Mouse (Mus musculus) intestine, embryonic 15.5 days (tissue): Measurements from ENCODE around the gene Cntn5. TPM values are rescaled to one million over a fixed set of nuclear protein-coding genes. Genes with fewer than 3 reads are reported as not detected.

Source experiments
- ATAC-seq: fragments of 200-750 bp; cut with Nextera tagmentation; 2 replicates; pipeline ENCODE4 v1.8.0; 2017; ENCODE audit warnings: moderate TSS enrichment, moderate library complexity
- H3K27ac ChIP-seq: fragments of 300-500 bp; sonication (generic); 2 replicates; pipeline ENCODE4 v1.5.1; 2015; ENCODE audit warnings: mild to moderate bottlenecking, inconsistent platforms
- H3K27me3 ChIP-seq: fragments of 300-500 bp; sonication (generic); replicated peaks from 2 replicates; pipeline ENCODE4 v1.6.1; 2015; ENCODE audit warnings: inconsistent platforms
- H3K36me3 ChIP-seq: fragments of 300-500 bp; sonication (generic); 2 replicates; pipeline ENCODE4 v1.6.1; 2015; ENCODE audit warnings: inconsistent platforms
- H3K4me1 ChIP-seq: fragments of 300-500 bp; sonication (generic); replicated peaks from 2 replicates; pipeline ENCODE4 v1.6.1; 2015; ENCODE audit warnings: inconsistent platforms
- H3K4me2 ChIP-seq: fragments of 300-500 bp; sonication (generic); replicated peaks from 2 replicates; pipeline ENCODE4 v1.6.1; 2015; ENCODE audit warnings: mild to moderate bottlenecking, inconsistent platforms
- H3K4me3 ChIP-seq: fragments of 300-500 bp; sonication (generic); replicated peaks from 2 replicates; pipeline ENCODE4 v1.5.1; 2015; ENCODE audit warnings: inconsistent platforms
- H3K9ac ChIP-seq: fragments of 300-500 bp; sonication (generic); 2 replicates; pipeline ENCODE4 v1.6.1; 2015; ENCODE audit warnings: inconsistent platforms
- H3K9me3 ChIP-seq: fragments of 300-500 bp; sonication (generic); 2 replicates; pipeline ENCODE4 v1.6.1; 2016; ENCODE audit warnings: inconsistent platforms
- WGBS: fragments of 180-500 bp; shearing (Covaris S2); methylation state at CpG from one replicate; pipeline ENCODE4 v1.1.7; 2015; 5-methylcytosine and 5-hydroxymethylcytosine counted together
- polyA plus RNA-seq: library from polyadenylated mRNA; unstranded; fragments of >200 nt; fragmentation: Nextera tagmentation; extraction: Ambion mirVana; gene quantifications from 2 replicates; pipeline ENCODE4 v1.2.1, GENCODE M21; 2015

The Cntn5 gene
- polyA plus RNA-seq, 1 experiment from 2014 or later, result 0.57 TPM

DNA sequence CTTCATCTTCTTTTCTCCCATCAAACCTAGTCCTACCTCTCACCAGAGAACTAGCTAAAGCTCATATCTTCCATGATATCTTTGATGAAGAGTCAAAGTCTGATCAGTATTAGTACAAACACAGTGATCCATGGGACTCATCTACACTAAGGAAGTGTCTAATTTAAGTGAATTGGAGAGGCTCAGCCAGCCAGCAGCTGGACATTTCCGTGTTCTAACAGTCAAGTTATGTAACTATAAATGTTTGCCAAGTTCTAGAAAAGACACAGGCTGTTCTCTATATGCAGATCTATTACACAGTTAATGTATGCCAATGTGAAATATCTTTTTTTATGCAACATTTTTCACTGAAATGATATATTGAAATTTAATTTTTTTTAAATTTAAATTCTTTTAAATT lies 959.7 kb downstream of the Cntn5 start:
- no peaks in the 10 kb centered on the region for H3K4me1 ChIP-seq
- H3K27ac ChIP-seq, result no peak overlapping the region
- ATAC-seq, result no peak
- WGBS, result 51% methylated on average over 1 of the region's 1 CpGs
- no peaks in the 10 kb centered on the region for H3K9me3 ChIP-seq
- no peak overlapping the region for H3K9ac ChIP-seq
- H3K4me3 ChIP-seq, result no peak overlapping the region
- H3K27me3 ChIP-seq, result no peaks in the 10 kb centered on the region
- H3K4me2 ChIP-seq, result no peak overlapping the region
- H3K36me3 ChIP-seq, result no peaks in the 10 kb centered on the region

- Histone ChIP-seq H3K27me3 (no peaks in the 10 kb centered on the region), H3K9me3 (no peaks in the 10 kb centered on the region), H3K4me2 (no peak overlapping the region), H3K36me3 (no peaks in the 10 kb centered on the region), H3K4me3 (no peak overlapping the region), H3K4me1 (no peaks in the 10 kb centered on the region), H3K27ac (no peak overlapping the region), H3K9ac (no peak overlapping the region)
- ATAC-seq, result no peak
- WGBS, result 60% methylated on average over 1 of the region's 1 CpGs
These were observed 966.8 kb downstream of the Cntn5 start for GRCm38 (mm10) chr9:9937444-9938436.

GRCm38 (mm10) chr9:9920580-9920979 lies 984.0 kb downstream of the Cntn5 start:
- WGBS, result 77% methylated on average over 3 of the region's 3 CpGs
- no peak overlapping the region for H3K9ac ChIP-seq
- ATAC-seq, result no peak

GRCm38 (mm10) chr9:9899070-9899469 lies 1005.5 kb downstream of the Cntn5 start:
- H3K36me3 ChIP-seq, result no peaks in the 10 kb centered on the region
- 63% methylated on average over 5 of the region's 5 CpGs for WGBS

More at GRCm38 (mm10) chr9:9920580-9920979, 984.0 kb downstream of the Cntn5 start:
- Histone ChIP-seq H3K27ac (no peak overlapping the region), H3K27me3 (no peaks in the 10 kb centered on the region), H3K36me3 (no peaks in the 10 kb centered on the region), H3K4me3 (no peak overlapping the region), H3K4me2 (no peak overlapping the region), H3K4me1 (no peaks in the 10 kb centered on the region), H3K9me3 (no peaks in the 10 kb centered on the region)

GRCm38 (mm10) chr9:9886210-9886609 lies 1018.4 kb downstream of the Cntn5 start:
- no peak for ATAC-seq
- WGBS, result 79% methylated on average over 6 of the region's 6 CpGs
- H3K27ac ChIP-seq, result no peak overlapping the region
- H3K9ac ChIP-seq, result no peak overlapping the region
- no peaks in the 10 kb centered on the region for H3K27me3 ChIP-seq
- no peaks in the 10 kb centered on the region for H3K36me3 ChIP-seq
- H3K4me1 ChIP-seq, result no peaks in the 10 kb centered on the region
- no peak overlapping the region for H3K4me3 ChIP-seq
- no peak overlapping the region for H3K4me2 ChIP-seq
- H3K9me3 ChIP-seq, result no peaks in the 10 kb centered on the region

More at GRCm38 (mm10) chr9:9899070-9899469, 1005.5 kb downstream of the Cntn5 start:
- no peak overlapping the region for H3K4me3 ChIP-seq
- ATAC-seq, result no peak
- no peaks in the 10 kb centered on the region for H3K4me1 ChIP-seq
- H3K9ac ChIP-seq, result no peak overlapping the region
- no peaks in the 10 kb centered on the region for H3K9me3 ChIP-seq
- no peak overlapping the region for H3K27ac ChIP-seq
- no peaks in the 10 kb centered on the region for H3K27me3 ChIP-seq
- H3K4me2 ChIP-seq, result no peak overlapping the region

GRCm38 (mm10) chr9:9882779-9883383 lies 1021.7 kb downstream of the Cntn5 start:
- WGBS, result 77% methylated on average over 8 of the region's 8 CpGs
- Histone ChIP-seq H3K9me3 (no peaks in the 10 kb centered on the region), H3K4me3 (no peak overlapping the region), H3K4me1 (no peaks in the 10 kb centered on the region), H3K27ac (no peak overlapping the region), H3K4me2 (no peak overlapping the region), H3K27me3 (no peaks in the 10 kb centered on the region), H3K9ac (no peak overlapping the region), H3K36me3 (no peaks in the 10 kb centered on the region)
- no peak for ATAC-seq

DNA sequence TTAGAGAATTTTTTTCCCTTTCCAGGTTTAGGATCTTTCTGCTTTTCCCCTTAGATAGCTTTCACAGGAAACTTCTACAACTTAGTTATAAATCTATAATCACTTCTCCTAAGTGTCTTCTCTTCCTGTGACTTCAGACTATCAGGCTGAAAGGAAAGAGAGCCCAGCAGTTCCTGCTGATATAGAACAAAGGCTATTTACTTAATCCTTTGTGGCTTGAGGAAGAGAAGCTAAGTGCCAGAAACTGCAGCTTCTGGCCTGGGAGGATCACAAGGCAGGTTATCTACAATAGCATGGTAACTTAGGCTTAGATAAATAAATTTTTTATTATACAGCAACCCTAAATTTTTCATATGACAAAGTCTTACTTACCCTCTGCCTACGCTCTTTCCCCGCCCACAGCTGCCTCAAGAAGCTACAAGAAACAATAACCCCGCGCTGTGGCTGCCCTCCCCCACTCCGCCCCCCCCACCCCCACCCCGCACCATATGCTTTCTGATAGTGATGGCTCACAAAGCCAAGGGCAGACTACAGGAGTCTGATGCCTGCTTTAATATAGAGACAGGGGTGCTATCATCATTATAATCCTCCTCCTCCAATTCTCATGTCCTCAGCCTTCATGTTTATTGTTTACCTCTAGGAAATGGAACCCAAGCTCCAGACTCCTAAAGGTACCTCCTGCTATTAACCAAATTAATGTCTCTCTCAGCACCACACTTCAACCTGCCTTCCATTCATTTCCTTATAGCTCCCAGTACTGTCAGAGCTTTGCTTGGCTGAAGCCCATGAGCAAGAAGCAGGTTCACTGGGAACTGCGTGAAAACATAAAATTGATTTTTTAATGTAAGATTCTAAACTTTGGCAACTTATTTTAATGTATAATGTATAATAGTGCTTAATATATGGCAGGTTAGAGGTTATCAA lies 1032.2 kb downstream of the Cntn5 start:
- H3K9me3 ChIP-seq, result no peaks in the 10 kb centered on the region
- H3K9ac ChIP-seq, result no peak overlapping the region
- no peaks in the 10 kb centered on the region for H3K36me3 ChIP-seq
- WGBS, result 34% methylated on average over 7 of the region's 7 CpGs
- H3K4me1 ChIP-seq, result no peaks in the 10 kb centered on the region
- no peaks in the 10 kb centered on the region for H3K27me3 ChIP-seq
- ATAC-seq, result no peak
- no peak overlapping the region for H3K4me2 ChIP-seq
- H3K4me3 ChIP-seq, result no peak overlapping the region
- no peak overlapping the region for H3K27ac ChIP-seq

- WGBS, result 83% methylated on average over 3 of the region's 3 CpGs
- H3K9ac ChIP-seq, result no peak overlapping the region
- no peak overlapping the region for H3K4me2 ChIP-seq
- ATAC-seq, result no peak
- no peak overlapping the region for H3K27ac ChIP-seq
- H3K36me3 ChIP-seq, result no peaks in the 10 kb centered on the region
- no peaks in the 10 kb centered on the region for H3K9me3 ChIP-seq
- no peaks in the 10 kb centered on the region for H3K27me3 ChIP-seq
- H3K4me3 ChIP-seq, result no peak overlapping the region
- H3K4me1 ChIP-seq, result no peaks in the 10 kb centered on the region
These were observed 1043.9 kb downstream of the Cntn5 start for GRCm38 (mm10) chr9:9860631-9861030.

- no peaks in the 10 kb centered on the region for H3K9me3 ChIP-seq
- no peaks in the 10 kb centered on the region for H3K36me3 ChIP-seq
- H3K27me3 ChIP-seq, result no peaks in the 10 kb centered on the region
- H3K4me3 ChIP-seq, result no peak overlapping the region
- H3K27ac ChIP-seq, result no peak overlapping the region
- 49% methylated on average over 1 of the region's 1 CpGs for WGBS
- H3K9ac ChIP-seq, result no peak overlapping the region
- no peak for ATAC-seq
- no peaks in the 10 kb centered on the region for H3K4me1 ChIP-seq
- no peak overlapping the region for H3K4me2 ChIP-seq
These were observed 1045.3 kb downstream of the Cntn5 start for GRCm38 (mm10) chr9:9859323-9859722.

DNA sequence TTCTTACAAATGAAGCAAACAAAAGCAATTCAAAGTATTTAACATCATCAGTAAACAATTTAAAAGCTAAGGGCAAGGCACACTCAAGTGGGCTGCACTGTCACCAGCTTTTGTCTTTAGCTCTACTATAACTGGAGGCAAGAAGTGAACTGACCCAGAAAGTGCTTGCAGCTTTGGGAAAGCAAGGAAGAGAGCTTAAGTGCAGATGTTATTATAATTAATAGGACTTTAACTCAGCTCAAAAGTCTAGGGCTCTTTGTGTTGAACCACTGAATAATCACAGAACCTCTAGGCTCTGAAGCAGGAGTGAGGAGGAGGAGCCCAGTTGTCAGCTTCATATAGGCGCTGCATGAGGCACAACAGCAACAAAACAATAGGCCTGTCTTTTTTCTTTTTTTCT lies 1049.8 kb downstream of the Cntn5 start:
- no peak overlapping the region for H3K9ac ChIP-seq
- no peak overlapping the region for H3K4me3 ChIP-seq
- no peak overlapping the region for H3K27ac ChIP-seq
- H3K4me2 ChIP-seq, result no peak overlapping the region
- H3K9me3 ChIP-seq, result no peaks in the 10 kb centered on the region
- H3K36me3 ChIP-seq, result no peaks in the 10 kb centered on the region
- ATAC-seq, result no peak
- no peaks in the 10 kb centered on the region for H3K4me1 ChIP-seq
- H3K27me3 ChIP-seq, result no peaks in the 10 kb centered on the region
- 72% methylated on average over 1 of the region's 1 CpGs for WGBS

DNA sequence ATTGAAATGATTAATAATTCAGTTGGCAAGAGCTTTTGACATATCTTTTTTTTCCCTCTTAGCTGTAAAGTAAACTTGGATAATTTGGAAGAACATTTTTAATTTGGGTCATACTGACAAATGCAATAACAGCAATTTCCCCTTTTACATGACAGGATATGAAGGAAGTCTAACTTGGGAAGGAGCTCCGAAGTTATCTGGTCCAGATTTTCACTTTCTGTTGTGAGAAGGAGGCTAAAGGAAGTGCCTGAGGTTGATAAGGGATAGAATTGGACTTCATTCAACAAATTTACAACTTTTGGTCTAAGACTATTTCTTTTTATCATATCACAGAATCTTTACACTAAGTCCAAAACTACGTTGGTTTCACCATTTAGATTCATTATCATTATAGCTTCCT lies 1074.3 kb downstream of the Cntn5 start:
- H3K4me2 ChIP-seq, result no peak overlapping the region
- WGBS, result 72% methylated on average over 2 of the region's 2 CpGs
- no peak overlapping the region for H3K27ac ChIP-seq

GRCm38 (mm10) chr9:9819963-9820362 lies 1084.6 kb downstream of the Cntn5 start:
- no peak overlapping the region for H3K27ac ChIP-seq
- H3K4me1 ChIP-seq, result no peaks in the 10 kb centered on the region
- no peak overlapping the region for H3K9ac ChIP-seq
- 78% methylated on average over 1 of the region's 1 CpGs for WGBS
- ATAC-seq, result no peak
- H3K4me2 ChIP-seq, result no peak overlapping the region
- no peaks in the 10 kb centered on the region for H3K36me3 ChIP-seq
- H3K27me3 ChIP-seq, result no peaks in the 10 kb centered on the region
- H3K4me3 ChIP-seq, result no peak overlapping the region
- H3K9me3 ChIP-seq, result no peaks in the 10 kb centered on the region

More for the DNA sequence above, 1074.3 kb downstream of the Cntn5 start:
- H3K27me3 ChIP-seq, result no peaks in the 10 kb centered on the region
- no peaks in the 10 kb centered on the region for H3K9me3 ChIP-seq
- ATAC-seq, result no peak
- H3K4me1 ChIP-seq, result no peaks in the 10 kb centered on the region
- H3K4me3 ChIP-seq, result no peak overlapping the region
- no peaks in the 10 kb centered on the region for H3K36me3 ChIP-seq
- H3K9ac ChIP-seq, result no peak overlapping the region
